Mouse (Mus musculus): Measurements from ENCODE around the gene Afmid.

Afmid gene

GRCm38 (mm10) chr11:117882208-117882607, 56.5 kb downstream of the Afmid start:
- DNase-seq: no peak

- no peak for DNase-seq
These were observed 60.3 kb downstream of the Afmid start for GRCm38 (mm10) chr11:117886000-117886399.

GRCm38 (mm10) chr11:117888168-117888852, 62.6 kb downstream of the Afmid start:
- no peak for DNase-seq

GRCm38 (mm10) chr11:117888853-117889822, 63.4 kb downstream of the Afmid start:
- no peak for DNase-seq

Measured in cerebellum, postnatal 36 days (tissue).